In the genomic region with DNA sequence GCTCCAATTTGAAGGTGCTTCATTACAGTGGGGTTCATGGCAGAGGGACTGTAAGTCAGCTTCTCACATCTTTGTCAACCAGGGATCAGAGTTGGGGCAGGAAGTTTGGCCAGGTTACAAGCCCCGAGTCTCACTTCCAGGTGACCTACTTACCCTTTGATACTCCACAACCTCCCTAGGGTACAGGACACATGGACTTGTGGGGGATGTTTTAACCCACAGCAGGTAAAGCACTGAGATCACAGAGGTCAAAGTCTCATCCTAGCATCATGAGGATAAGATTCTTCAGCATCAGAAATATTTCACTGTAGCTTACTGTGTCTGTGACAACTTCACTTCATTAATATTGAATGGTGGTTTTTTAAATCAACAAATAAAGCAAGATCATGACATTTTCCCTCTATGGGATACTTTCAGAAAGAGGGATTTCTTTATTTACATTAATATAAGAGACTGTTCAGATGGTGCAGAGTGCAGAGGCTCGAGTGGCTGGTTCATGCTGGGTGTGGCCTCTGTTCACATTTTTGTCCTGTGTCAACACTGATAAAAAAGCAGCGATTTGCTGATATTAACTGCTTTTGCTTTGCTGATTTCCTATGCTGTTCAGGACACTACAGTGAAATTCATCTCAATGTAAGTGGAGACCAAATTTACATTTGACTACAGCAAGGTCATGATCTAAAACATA, we compare ENCODE assay signal across 14 mouse cellular contexts.
"Had no signal": no experiment of that assay in that cellular context is flagged by ENCODE, and none has a peak within 500 bp of the region (broad histone marks: within the 10 kb centered on the region; RNA-seq: fewer than 3 reads in every experiment).

No protein-coding gene starts in this region.

- H3K9ac ChIP-seq: liver, embryonic 13.5 days; liver, postnatal 0 days; midbrain, embryonic 12.5 days had no signal

- H3K36me3 ChIP-seq: limb, embryonic 10.5 days; liver, embryonic 13.5 days; midbrain, embryonic 12.5 days had no signal

- DNase-seq: kidney, adult 8-10 months; kidney, postnatal 25 days; liver, embryonic 13.5 days; liver, postnatal 0 days; right cerebral cortex, postnatal 14 days; thymus, adult 2 months; thymus, postnatal 36 days had no signal

- H3K4me2 ChIP-seq: liver, embryonic 13.5 days; midbrain, embryonic 12.5 days had no signal

- H3K4me1 ChIP-seq: limb, embryonic 10.5 days; liver, embryonic 13.5 days; megakaryocyte, embryonic 14.5 days; midbrain, embryonic 12.5 days had no signal

- H3K27me3 ChIP-seq: liver, embryonic 13.5 days; megakaryocyte, embryonic 14.5 days; midbrain, embryonic 12.5 days had no signal

- H3K9me3 ChIP-seq: limb, embryonic 10.5 days; liver, embryonic 13.5 days; megakaryocyte, embryonic 14.5 days; midbrain, embryonic 12.5 days had no signal

- H3K27ac ChIP-seq: left cerebral cortex, adult 2 months; limb, embryonic 10.5 days; liver, embryonic 13.5 days; macrophage; midbrain, embryonic 12.5 days had no signal

- H3K4me3 ChIP-seq: left cerebral cortex, adult 2 months; limb, embryonic 10.5 days; liver, embryonic 13.5 days; megakaryocyte, embryonic 14.5 days; midbrain, embryonic 12.5 days had no signal

- ATAC-seq: hindbrain, embryonic 16.5 days; inflammation-experienced regulatory T-cells, adult 6 months; liver, postnatal 0 days had no signal
